Mouse (Mus musculus) E14TG2a.4 (cell line): ENCODE results near the gene Rps15.

Experiments used
- H3K27me3 ChIP-seq: 2 replicates; pipeline ENCODE4 v1.6.1; 2014; ENCODE audit warnings: low read length, control low read depth; ENCODE audit not compliant: insufficient read depth
- H3K36me3 ChIP-seq: 2 replicates; pipeline ENCODE4 v1.6.1; 2014; ENCODE audit warnings: low read length, control low read depth; ENCODE audit not compliant: insufficient read depth
- H3K4me1 ChIP-seq: replicated peaks from 2 replicates; pipeline ENCODE4 v1.6.1; 2014; ENCODE audit warnings: low read depth, low read length, control low read depth
- H3K4me3 ChIP-seq: replicated peaks from 2 replicates; pipeline ENCODE4 v1.5.1; 2014; ENCODE audit warnings: mild to moderate bottlenecking, low read length
- H3K9me3 ChIP-seq: 2 replicates; pipeline ENCODE4 v1.6.1; 2014; ENCODE audit warnings: low read length, control low read depth
- CTCF ChIP-seq: conservative IDR thresholded peaks from 2 replicates; pipeline ENCODE4 v1.5.1; 2014; ENCODE audit warnings: low read length
- NANOG ChIP-seq: IDR thresholded peaks from 2 replicates; pipeline ENCODE4 v1.6.1; 2014; ENCODE audit warnings: borderline replicate concordance, low read length, mixed read lengths
- POU5F1 ChIP-seq: IDR thresholded peaks from 2 replicates; pipeline ENCODE4 v1.6.1; 2014; ENCODE audit warnings: low read length, borderline replicate concordance

Gene Rps15

GRCm38 (mm10) chr10:80293325-80293724, 1.1 kb downstream of the Rps15 start:
- Histone ChIP-seq H3K4me1 (peaks cover 72% of the 10 kb centered on the region), H3K27me3 (peaks cover 15% of the 10 kb centered on the region), H3K36me3 (peaks cover 36% of the 10 kb centered on the region), H3K4me3 (peak overlapping the region; percentile 99), H3K9me3 (no peaks in the 10 kb centered on the region)
- TF ChIP-seq CTCF, result no peak

- Histone ChIP-seq H3K27me3 (peaks cover 25% of the 10 kb centered on the region), H3K9me3 (no peaks in the 10 kb centered on the region), H3K4me1 (peaks cover 70% of the 10 kb centered on the region), H3K36me3 (peaks cover 26% of the 10 kb centered on the region), H3K4me3 (peak overlapping the region; percentile 99)
- TF ChIP-seq POU5F1 (no peak), CTCF (no peak), NANOG (no peak)
Measured at GRCm38 (mm10) chr10:80294311-80294710, 2.1 kb downstream of the Rps15 start.

- Histone ChIP-seq H3K27me3 (peaks cover 31% of the 10 kb centered on the region), H3K9me3 (no peaks in the 10 kb centered on the region), H3K4me3 (peak overlapping the region; percentile 99), H3K4me1 (peaks cover 75% of the 10 kb centered on the region), H3K36me3 (peaks cover 26% of the 10 kb centered on the region)
- TF ChIP-seq POU5F1, result no peak
- TF ChIP-seq CTCF, result no peak
- TF ChIP-seq NANOG, result no peak
Measured at GRCm38 (mm10) chr10:80294788-80295303, 2.6 kb downstream of the Rps15 start.

- peaks cover 26% of the 10 kb centered on the region for H3K36me3 ChIP-seq
- no peaks in the 10 kb centered on the region for H3K9me3 ChIP-seq
- peak within 1 kb of the TSS; percentile 99 for H3K4me3 ChIP-seq
- TF ChIP-seq NANOG (no peak), POU5F1 (no peak), CTCF (no peak; the same call in 1 of the 2 replicates)
- H3K4me1 ChIP-seq, result peaks cover 76% of the 10 kb centered on the region
- H3K27me3 ChIP-seq, result peaks cover 40% of the 10 kb centered on the region
Measured at GRCm38 (mm10) chr10:80295618-80296425, 3.6 kb downstream of the Rps15 start, which contains the start of gene Apc2. Apc2 (plus strand) TSS chr10:80295977.

GRCm38 (mm10) chr10:80296824-80297223, 4.6 kb downstream of the Rps15 start:
- Histone ChIP-seq H3K4me3 (peak overlapping the region; percentile 69), H3K4me1 (peaks cover 72% of the 10 kb centered on the region), H3K9me3 (no peaks in the 10 kb centered on the region), H3K27me3 (peaks cover 50% of the 10 kb centered on the region), H3K36me3 (peaks cover 26% of the 10 kb centered on the region)
- TF ChIP-seq POU5F1 (no peak), CTCF (no peak), NANOG (no peak)

- peak overlapping the region; percentile 69; the same call in 1 of the 2 replicates for H3K4me3 ChIP-seq
- H3K27me3 ChIP-seq, result peaks cover 55% of the 10 kb centered on the region
Measured at GRCm38 (mm10) chr10:80297526-80298133, 5.4 kb downstream of the Rps15 start.

GRCm38 (mm10) chr10:80298571-80299281, 6.5 kb downstream of the Rps15 start:
- TF ChIP-seq NANOG, result no peak
- no peak for TF ChIP-seq CTCF
- TF ChIP-seq POU5F1, result no peak
- H3K27me3 ChIP-seq, result peaks cover 57% of the 10 kb centered on the region
- H3K4me3 ChIP-seq, result peak overlapping the region; percentile 70
- peaks cover 14% of the 10 kb centered on the region for H3K36me3 ChIP-seq
- H3K9me3 ChIP-seq, result no peaks in the 10 kb centered on the region
- H3K4me1 ChIP-seq, result peaks cover 75% of the 10 kb centered on the region

More at GRCm38 (mm10) chr10:80297526-80298133, 5.4 kb downstream of the Rps15 start:
- peaks cover 78% of the 10 kb centered on the region for H3K4me1 ChIP-seq
- TF ChIP-seq CTCF (no peak), POU5F1 (no peak)
- H3K36me3 ChIP-seq, result peaks cover 25% of the 10 kb centered on the region
- H3K9me3 ChIP-seq, result no peaks in the 10 kb centered on the region

- Histone ChIP-seq H3K27me3 (peaks cover 61% of the 10 kb centered on the region), H3K9me3 (no peaks in the 10 kb centered on the region), H3K4me3 (peak overlapping the region; percentile 70), H3K4me1 (peaks cover 70% of the 10 kb centered on the region), H3K36me3 (peaks cover 9% of the 10 kb centered on the region)
- TF ChIP-seq CTCF, result no peak
- TF ChIP-seq NANOG, result no peak
- TF ChIP-seq POU5F1, result no peak
Measured at GRCm38 (mm10) chr10:80299301-80299700, 7.0 kb downstream of the Rps15 start.
